Mouse (Mus musculus): Measurements from ENCODE around the gene Olfr1420. TPM values are rescaled to one million over a fixed set of nuclear protein-coding genes. Genes with fewer than 3 reads are reported as not detected.

Gene Olfr1420
- total and polyA plus RNA-seq, 3 experiments: 0.03 TPM; not detected in 2

Other genes with a start within 250 kb of the Olfr1420 start
- gene Ms4a3, start 245.7 kb upstream of the Olfr1420 start, total RNA-seq (2012; rRNA removed): 0.88 and 1.0 TPM in 2 replicates
- 1 to 10 TPM in 1 of 2 experiments, not detected in 1; 1.0 TPM for gene Ms4a3, start 245.7 kb upstream of the Olfr1420 start, polyA plus RNA-seq (2012; ENCODE audit: insufficient read depth in 1 of 2, insufficient read length in 2 of 2, low read depth in 1 of 2, low replicate concordance in 2 of 2, missing spikeins in 1 of 2)
- gene Oosp2, start 226.0 kb upstream of the Olfr1420 start, total RNA-seq (2012; rRNA removed): not detected in 2 replicates
- not detected for gene Oosp2, start 226.0 kb upstream of the Olfr1420 start, polyA plus RNA-seq (2012; ENCODE audit: insufficient read depth in 1 of 2, insufficient read length in 2 of 2, low read depth in 1 of 2, low replicate concordance in 2 of 2, missing spikeins in 1 of 2)
- gene Oosp1, start 195.4 kb upstream of the Olfr1420 start, total RNA-seq (2012; rRNA removed): not detected in 2 replicates
- not detected for gene Oosp1, start 195.4 kb upstream of the Olfr1420 start, polyA plus RNA-seq (2012; ENCODE audit: insufficient read depth in 1 of 2, insufficient read length in 2 of 2, low read depth in 1 of 2, low replicate concordance in 2 of 2, missing spikeins in 1 of 2)
- not detected in 2 replicates for gene Oosp3, start 189.5 kb upstream of the Olfr1420 start, total RNA-seq (2012; rRNA removed)
- not detected for gene Oosp3, start 189.5 kb upstream of the Olfr1420 start, polyA plus RNA-seq (2012; ENCODE audit: insufficient read depth in 1 of 2, insufficient read length in 2 of 2, low read depth in 1 of 2, low replicate concordance in 2 of 2, missing spikeins in 1 of 2)
- gene Gif, start 139.0 kb upstream of the Olfr1420 start, total RNA-seq (2012; rRNA removed): not detected in 2 replicates
- not detected for gene Gif, start 139.0 kb upstream of the Olfr1420 start, polyA plus RNA-seq (2012; ENCODE audit: insufficient read depth in 1 of 2, insufficient read length in 2 of 2, low read depth in 1 of 2, low replicate concordance in 2 of 2, missing spikeins in 1 of 2)
- 58.3 and 59.6 TPM in 2 replicates for gene Mrpl16, start 116.2 kb upstream of the Olfr1420 start, total RNA-seq (2012; rRNA removed)
- gene Mrpl16, start 116.2 kb upstream of the Olfr1420 start, polyA plus RNA-seq (2012; ENCODE audit: insufficient read depth in 1 of 2, insufficient read length in 2 of 2, low read depth in 1 of 2, low replicate concordance in 2 of 2, missing spikeins in 1 of 2): 10 to 100 TPM in 1 of 2 experiments, not detected in 1; 46.8 TPM
- gene Stx3, start 67.2 kb upstream of the Olfr1420 start, total RNA-seq (2012; rRNA removed): 0.33 and 0.73 TPM in 2 replicates
- 1 to 10 TPM in 1 of 2 experiments, not detected in 1; 3.0 TPM for gene Stx3, start 67.2 kb upstream of the Olfr1420 start, polyA plus RNA-seq (2012; ENCODE audit: insufficient read depth in 1 of 2, insufficient read length in 2 of 2, low read depth in 1 of 2, low replicate concordance in 2 of 2, missing spikeins in 1 of 2)
- gene Olfr1417, start 47.3 kb upstream of the Olfr1420 start, total RNA-seq (2012; rRNA removed): not detected in 2 replicates
- gene Olfr1417, start 47.3 kb upstream of the Olfr1420 start, polyA plus RNA-seq (2012; ENCODE audit: insufficient read depth in 1 of 2, insufficient read length in 2 of 2, low read depth in 1 of 2, low replicate concordance in 2 of 2, missing spikeins in 1 of 2): not detected
- gene Olfr1418, start 25.5 kb upstream of the Olfr1420 start, total RNA-seq (2012; rRNA removed): 0.03 TPM in 1 of 2 replicates, not detected in the other
- gene Olfr1418, start 25.5 kb upstream of the Olfr1420 start, polyA plus RNA-seq (2012; ENCODE audit: insufficient read depth in 1 of 2, insufficient read length in 2 of 2, low read depth in 1 of 2, low replicate concordance in 2 of 2, missing spikeins in 1 of 2): not detected
- not detected in 2 replicates for gene Olfr1419, start 11.5 kb upstream of the Olfr1420 start, total RNA-seq (2012; rRNA removed)
- gene Olfr1419, start 11.5 kb upstream of the Olfr1420 start, polyA plus RNA-seq (2012; ENCODE audit: insufficient read depth in 1 of 2, insufficient read length in 2 of 2, low read depth in 1 of 2, low replicate concordance in 2 of 2, missing spikeins in 1 of 2): not detected
- 5.4 and 6.1 TPM in 2 replicates for gene Patl1, start 25.8 kb downstream of the Olfr1420 start, total RNA-seq (2012; rRNA removed)
- 10 to 100 TPM in 1 of 2 experiments, not detected in 1; 33.5 TPM for gene Patl1, start 25.8 kb downstream of the Olfr1420 start, polyA plus RNA-seq (2012; ENCODE audit: insufficient read depth in 1 of 2, insufficient read length in 2 of 2, low read depth in 1 of 2, low replicate concordance in 2 of 2, missing spikeins in 1 of 2)
- 16.4 and 16.5 TPM in 2 replicates for gene Osbp, start 79.4 kb downstream of the Olfr1420 start, total RNA-seq (2012; rRNA removed)
- gene Osbp, start 79.4 kb downstream of the Olfr1420 start, polyA plus RNA-seq (2012; ENCODE audit: insufficient read depth in 1 of 2, insufficient read length in 2 of 2, low read depth in 1 of 2, low replicate concordance in 2 of 2, missing spikeins in 1 of 2): 10 to 100 TPM; 38.8 to 64.6 TPM
- 0.04 TPM in 1 of 2 replicates, not detected in the other for gene Olfr1423, start 154.8 kb downstream of the Olfr1420 start, total RNA-seq (2012; rRNA removed)
- under 1 TPM in 1 of 2 experiments, not detected in 1; 0.25 TPM for gene Olfr1423, start 154.8 kb downstream of the Olfr1420 start, polyA plus RNA-seq (2012; ENCODE audit: insufficient read depth in 1 of 2, insufficient read length in 2 of 2, low read depth in 1 of 2, low replicate concordance in 2 of 2, missing spikeins in 1 of 2)
- gene Olfr1424, start 176.1 kb downstream of the Olfr1420 start, total RNA-seq (2012; rRNA removed): not detected in 2 replicates
- gene Olfr1424, start 176.1 kb downstream of the Olfr1420 start, polyA plus RNA-seq (2012; ENCODE audit: insufficient read depth in 1 of 2, insufficient read length in 2 of 2, low read depth in 1 of 2, low replicate concordance in 2 of 2, missing spikeins in 1 of 2): not detected
- gene Olfr1425, start 191.2 kb downstream of the Olfr1420 start, total RNA-seq (2012; rRNA removed): not detected in 2 replicates
- gene Olfr1425, start 191.2 kb downstream of the Olfr1420 start, polyA plus RNA-seq (2012; ENCODE audit: insufficient read depth in 1 of 2, insufficient read length in 2 of 2, low read depth in 1 of 2, low replicate concordance in 2 of 2, missing spikeins in 1 of 2): not detected
- gene Olfr1426, start 205.4 kb downstream of the Olfr1420 start, total RNA-seq (2012; rRNA removed): not detected in 2 replicates
- gene Olfr1426, start 205.4 kb downstream of the Olfr1420 start, polyA plus RNA-seq (2012; ENCODE audit: insufficient read depth in 1 of 2, insufficient read length in 2 of 2, low read depth in 1 of 2, low replicate concordance in 2 of 2, missing spikeins in 1 of 2): not detected
- not detected in 2 replicates for gene Olfr1427, start 216.8 kb downstream of the Olfr1420 start, total RNA-seq (2012; rRNA removed)
- gene Olfr1427, start 216.8 kb downstream of the Olfr1420 start, polyA plus RNA-seq (2012; ENCODE audit: insufficient read depth in 1 of 2, insufficient read length in 2 of 2, low read depth in 1 of 2, low replicate concordance in 2 of 2, missing spikeins in 1 of 2): not detected
- not detected in 2 replicates for gene Olfr1428, start 229.3 kb downstream of the Olfr1420 start, total RNA-seq (2012; rRNA removed)
- not detected for gene Olfr1428, start 229.3 kb downstream of the Olfr1420 start, polyA plus RNA-seq (2012; ENCODE audit: insufficient read depth in 1 of 2, insufficient read length in 2 of 2, low read depth in 1 of 2, low replicate concordance in 2 of 2, missing spikeins in 1 of 2)
- not detected in 2 replicates for gene Olfr76, start 236.6 kb downstream of the Olfr1420 start, total RNA-seq (2012; rRNA removed)
- under 1 TPM in 1 of 2 experiments, not detected in 1; 0.03 TPM for gene Olfr76, start 236.6 kb downstream of the Olfr1420 start, polyA plus RNA-seq (2012; ENCODE audit: insufficient read depth in 1 of 2, insufficient read length in 2 of 2, low read depth in 1 of 2, low replicate concordance in 2 of 2, missing spikeins in 1 of 2)

All from MEL (cell line).